Mouse (Mus musculus) midbrain, embryonic 13.5 days (tissue): ENCODE measurements around the gene Ifngr1. TPM values are rescaled to one million over a fixed set of nuclear protein-coding genes. Genes with fewer than 3 reads are reported as not detected.
"Not testable (repeated sequence)": the region's sequence is repeated elsewhere in the genome, so short reads cannot be mapped to it uniquely, and the experiment has no call there.

ENCODE experiments used
- ATAC-seq: fragments of 200-750 bp; cut with Nextera tagmentation; 2 replicates; pipeline ENCODE4 v1.8.0; 2017; ENCODE audit warnings: mild to moderate bottlenecking, moderate TSS enrichment, moderate library complexity
- H3K27ac ChIP-seq: fragments of 300-500 bp; sonication (generic); 2 replicates; pipeline ENCODE4 v1.5.1; 2015; ENCODE audit warnings: inconsistent platforms, mild to moderate bottlenecking, moderate library complexity
- H3K27me3 ChIP-seq: fragments of 300-500 bp; sonication (generic); 2 replicates; pipeline ENCODE4 v1.6.1; 2015; ENCODE audit warnings: mild to moderate bottlenecking, inconsistent platforms
- H3K36me3 ChIP-seq: fragments of 300-500 bp; sonication (generic); 2 replicates; pipeline ENCODE4 v1.6.1; 2015; ENCODE audit warnings: mild to moderate bottlenecking, inconsistent platforms
- H3K4me1 ChIP-seq: fragments of 300-500 bp; sonication (generic); replicated peaks from 2 replicates; pipeline ENCODE4 v1.6.1; 2015; ENCODE audit warnings: inconsistent platforms
- H3K4me2 ChIP-seq: fragments of 300-500 bp; sonication (generic); replicated peaks from 2 replicates; pipeline ENCODE4 v1.6.1; 2015; ENCODE audit warnings: moderate library complexity, mild to moderate bottlenecking, inconsistent platforms
- H3K4me3 ChIP-seq: fragments of 300-500 bp; sonication (generic); replicated peaks from 2 replicates; pipeline ENCODE4 v1.5.1; 2015; ENCODE audit warnings: mild to moderate bottlenecking, inconsistent platforms
- H3K9ac ChIP-seq: fragments of 300-500 bp; sonication (generic); replicated peaks from 2 replicates; pipeline ENCODE4 v1.6.1; 2015; ENCODE audit warnings: mild to moderate bottlenecking, inconsistent platforms
- H3K9me3 ChIP-seq: fragments of 300-500 bp; sonication (generic); 2 replicates; pipeline ENCODE4 v1.6.1; 2016; ENCODE audit warnings: mild to moderate bottlenecking, inconsistent platforms
- WGBS: fragments of 180-500 bp; shearing (Covaris S2); methylation state at CpG from one replicate; pipeline ENCODE4 v1.1.7; 2015; 5-methylcytosine and 5-hydroxymethylcytosine counted together
- polyA plus RNA-seq: library from polyadenylated mRNA; unstranded; fragments of >200 nt; fragmentation: Nextera tagmentation; extraction: Ambion mirVana; gene quantifications from 2 replicates; pipeline ENCODE4 v1.2.1, GENCODE M21; 2015

The Ifngr1 gene
- polyA plus RNA-seq, 1 experiment from 2014 or later, result 19.0 TPM

- 29% methylated on average over 6 of the region's 6 CpGs for WGBS
These were observed 486 bp upstream of the Ifngr1 start for GRCm38 (mm10) chr10:19591286-19591640.

GRCm38 (mm10) chr10:19592556-19592955 lies 807 bp downstream of the Ifngr1 start:
- no peak for ATAC-seq
- H3K4me2 ChIP-seq, result peak overlapping the region; percentile 88

More at GRCm38 (mm10) chr10:19591286-19591640, 486 bp upstream of the Ifngr1 start:
- H3K4me3 ChIP-seq, result peak overlapping the region; percentile 77
- ATAC-seq, result no peak
- H3K4me1 ChIP-seq, result peaks cover 12% of the 10 kb centered on the region
- H3K27ac ChIP-seq, result no peak overlapping the region
- H3K9ac ChIP-seq, result no peak overlapping the region
- H3K4me2 ChIP-seq, result peak overlapping the region; percentile 88
- H3K9me3 ChIP-seq, result no peaks in the 10 kb centered on the region
- H3K36me3 ChIP-seq, result no peaks in the 10 kb centered on the region
- no peaks in the 10 kb centered on the region for H3K27me3 ChIP-seq

GRCm38 (mm10) chr10:19593296-19593695 lies 1.5 kb downstream of the Ifngr1 start:
- Histone ChIP-seq H3K9ac (no peak overlapping the region), H3K4me2 (no peak overlapping the region), H3K4me1 (peaks cover 12% of the 10 kb centered on the region), H3K4me3 (no peak overlapping the region), H3K27me3 (no peaks in the 10 kb centered on the region), H3K36me3 (no peaks in the 10 kb centered on the region), H3K9me3 (no peaks in the 10 kb centered on the region), H3K27ac (no peak overlapping the region)
- WGBS, result 85% methylated on average over 3 of the region's 3 CpGs
- no peak for ATAC-seq

More at GRCm38 (mm10) chr10:19592556-19592955, 807 bp downstream of the Ifngr1 start:
- Histone ChIP-seq H3K4me3 (peak overlapping the region; percentile 77), H3K9ac (peak overlapping the region; percentile 87), H3K27ac (no peak overlapping the region), H3K27me3 (no peaks in the 10 kb centered on the region), H3K36me3 (no peaks in the 10 kb centered on the region), H3K4me1 (peaks cover 12% of the 10 kb centered on the region), H3K9me3 (no peaks in the 10 kb centered on the region)
- WGBS, result 7% methylated on average over 3 of the region's 3 CpGs

- Histone ChIP-seq H3K4me3 (no peak overlapping the region), H3K9me3 (no peaks in the 10 kb centered on the region), H3K36me3 (no peaks in the 10 kb centered on the region), H3K9ac (no peak overlapping the region), H3K4me2 (no peak overlapping the region), H3K27ac (no peak overlapping the region), H3K4me1 (peaks cover 19% of the 10 kb centered on the region), H3K27me3 (no peaks in the 10 kb centered on the region)
- ATAC-seq, result no peak
- 90% methylated on average over 3 of the region's 3 CpGs for WGBS
These were observed 2.6 kb downstream of the Ifngr1 start for GRCm38 (mm10) chr10:19594201-19594905.

GRCm38 (mm10) chr10:19596866-19597265 lies 5.1 kb downstream of the Ifngr1 start:
- WGBS, result 87% methylated on average over 4 of the region's 4 CpGs
- no peak overlapping the region for H3K9ac ChIP-seq
- H3K36me3 ChIP-seq, result peaks cover 5% of the 10 kb centered on the region
- peaks cover 19% of the 10 kb centered on the region for H3K4me1 ChIP-seq
- H3K27me3 ChIP-seq, result no peaks in the 10 kb centered on the region
- H3K27ac ChIP-seq, result no peak overlapping the region
- ATAC-seq, result no peak
- H3K4me3 ChIP-seq, result no peak overlapping the region
- no peak overlapping the region for H3K4me2 ChIP-seq
- H3K9me3 ChIP-seq, result no peaks in the 10 kb centered on the region

- ATAC-seq, result no peak
- 94% methylated on average over 11 of the region's 11 CpGs for WGBS
- Histone ChIP-seq H3K27me3 (no peaks in the 10 kb centered on the region), H3K9ac (no peak overlapping the region), H3K27ac (no peak overlapping the region), H3K4me1 (peaks cover 11% of the 10 kb centered on the region; the same call in 1 of the 2 replicates), H3K4me2 (no peak overlapping the region), H3K9me3 (no peaks in the 10 kb centered on the region), H3K36me3 (peaks cover 13% of the 10 kb centered on the region), H3K4me3 (no peak overlapping the region)
These were observed 6.3 kb downstream of the Ifngr1 start for GRCm38 (mm10) chr10:19598091-19598490.

GRCm38 (mm10) chr10:19599331-19600092 lies 7.8 kb downstream of the Ifngr1 start:
- no peak overlapping the region for H3K4me2 ChIP-seq
- no peak overlapping the region for H3K9ac ChIP-seq
- H3K4me3 ChIP-seq, result no peak overlapping the region
- no peaks in the 10 kb centered on the region for H3K27me3 ChIP-seq
- peaks cover 7% of the 10 kb centered on the region; the same call in 1 of the 2 replicates for H3K4me1 ChIP-seq
- WGBS, result 57% methylated on average over 6 of the region's 6 CpGs
- H3K9me3 ChIP-seq, result no peaks in the 10 kb centered on the region
- peak overlapping the region; percentile 35; the same call in 1 of the 2 replicates for H3K27ac ChIP-seq
- peaks cover 18% of the 10 kb centered on the region for H3K36me3 ChIP-seq
- ATAC-seq, result 0 out of 2 replicates have a peak, but pooled peaks have one; percentile 37

- H3K4me1 ChIP-seq, result peaks cover 7% of the 10 kb centered on the region; the same call in 1 of the 2 replicates
- no peak overlapping the region for H3K9ac ChIP-seq
- H3K4me3 ChIP-seq, result no peak overlapping the region
- ATAC-seq, result no peak
- H3K27ac ChIP-seq, result no peak overlapping the region
- 72% methylated on average over 3 of the region's 3 CpGs for WGBS
- no peaks in the 10 kb centered on the region for H3K27me3 ChIP-seq
- peaks cover 18% of the 10 kb centered on the region for H3K36me3 ChIP-seq
- H3K4me2 ChIP-seq, result no peak overlapping the region
- H3K9me3 ChIP-seq, result no peaks in the 10 kb centered on the region
These were observed 8.3 kb downstream of the Ifngr1 start for GRCm38 (mm10) chr10:19600093-19600420.

- peaks cover 26% of the 10 kb centered on the region for H3K36me3 ChIP-seq
- 19% methylated on average over 1 of the region's 1 CpGs for WGBS
- not testable (repeated sequence) for H3K9me3 ChIP-seq, H3K27me3 ChIP-seq, H3K9ac ChIP-seq, H3K4me1 ChIP-seq, H3K27ac ChIP-seq, ATAC-seq, H3K4me3 ChIP-seq, H3K4me2 ChIP-seq
These were observed 9.8 kb downstream of the Ifngr1 start for GRCm38 (mm10) chr10:19601502-19601901.

- WGBS, result 97% methylated on average over 6 of the region's 6 CpGs
- ATAC-seq, result no peak
These were observed 11.5 kb downstream of the Ifngr1 start for GRCm38 (mm10) chr10:19603231-19603630.

GRCm38 (mm10) chr10:19609125-19609524 lies 17.4 kb downstream of the Ifngr1 start:
- Histone ChIP-seq H3K4me2 (no peak overlapping the region), H3K27ac (no peak overlapping the region), H3K4me3 (no peak overlapping the region), H3K36me3 (peaks cover 20% of the 10 kb centered on the region), H3K4me1 (0 out of 2 replicates have a peak, but pooled peaks cover 2% of the 10 kb centered on the region), H3K9ac (no peak overlapping the region), H3K9me3 (no peaks in the 10 kb centered on the region), H3K27me3 (no peaks in the 10 kb centered on the region)
- 38% methylated on average over 14 of the region's 14 CpGs for WGBS
- ATAC-seq, result 0 out of 2 replicates have a peak, but pooled peaks have one; percentile 40

More at GRCm38 (mm10) chr10:19603231-19603630, 11.5 kb downstream of the Ifngr1 start:
- Histone ChIP-seq H3K9ac (no peak overlapping the region), H3K4me1 (peaks cover 7% of the 10 kb centered on the region; the same call in 1 of the 2 replicates), H3K36me3 (peaks cover 35% of the 10 kb centered on the region), H3K4me3 (no peak overlapping the region), H3K9me3 (no peaks in the 10 kb centered on the region), H3K27me3 (no peaks in the 10 kb centered on the region), H3K4me2 (no peak overlapping the region), H3K27ac (no peak overlapping the region)

- Histone ChIP-seq H3K4me1 (0 out of 2 replicates have a peak, but pooled peaks cover 2% of the 10 kb centered on the region), H3K9me3 (no peaks in the 10 kb centered on the region), H3K4me2 (no peak overlapping the region), H3K27ac (no peak overlapping the region), H3K9ac (no peak overlapping the region), H3K27me3 (no peaks in the 10 kb centered on the region), H3K36me3 (peaks cover 11% of the 10 kb centered on the region; the same call in 1 of the 2 replicates), H3K4me3 (no peak overlapping the region)
- WGBS, result 53% methylated on average over 2 of the region's 2 CpGs
- no peak for ATAC-seq
These were observed 19.9 kb downstream of the Ifngr1 start for GRCm38 (mm10) chr10:19611616-19612015.
